Mouse (Mus musculus) stomach, postnatal 0 days (tissue): ENCODE measurements around the gene Timp3. TPM values are rescaled to one million over a fixed set of nuclear protein-coding genes. Genes with fewer than 3 reads are reported as not detected.
"Not testable (repeated sequence)": the region's sequence is repeated elsewhere in the genome, so short reads cannot be mapped to it uniquely, and the experiment has no call there.

ENCODE experiments used
- ATAC-seq: fragments of 200-750 bp; cut with Nextera tagmentation; 2 replicates; pipeline ENCODE4 v1.8.0; 2017; ENCODE audit not compliant: low FRiP score, low TSS enrichment
- DNase-seq: peaks from one replicate; pipeline ENCODE4 v3.0.0-alpha.2; 2016; ENCODE audit warnings: low spot score
- H3K27ac ChIP-seq: fragments of 300-500 bp; sonication (generic); replicated peaks from 2 replicates; pipeline ENCODE4 v1.5.1; 2014; ENCODE audit warnings: mild to moderate bottlenecking, control low read depth
- H3K27me3 ChIP-seq: fragments of 300-500 bp; sonication (generic); 2 replicates; pipeline ENCODE4 v1.6.1; 2014; ENCODE audit warnings: low read length; ENCODE audit not compliant: control insufficient read depth, insufficient read depth
- H3K36me3 ChIP-seq: fragments of 300-500 bp; sonication (generic); 2 replicates; pipeline ENCODE4 v1.6.1; 2014; ENCODE audit warnings: low read length, mixed read lengths; ENCODE audit not compliant: control insufficient read depth, insufficient read depth
- H3K4me1 ChIP-seq: fragments of 300-500 bp; sonication (generic); replicated peaks from 2 replicates; pipeline ENCODE4 v1.6.1; 2014; ENCODE audit warnings: antibody characterized with exemption; ENCODE audit not compliant: control insufficient read depth, insufficient read depth
- H3K4me2 ChIP-seq: fragments of 300-500 bp; sonication (generic); replicated peaks from 2 replicates; pipeline ENCODE4 v1.6.1; 2014; ENCODE audit warnings: low read depth, mild to moderate bottlenecking, control low read depth, moderate library complexity
- H3K4me3 ChIP-seq: fragments of 300-500 bp; sonication (generic); 2 replicates; pipeline ENCODE4 v1.5.1; 2014; ENCODE audit warnings: low read depth, low read length, control low read depth
- H3K9ac ChIP-seq: fragments of 300-500 bp; sonication (generic); 2 replicates; pipeline ENCODE4 v1.6.1; 2014; ENCODE audit warnings: mild to moderate bottlenecking, low read length, control low read depth, mixed read lengths
- H3K9me3 ChIP-seq: fragments of 300-500 bp; sonication (generic); 2 replicates; pipeline ENCODE4 v1.6.1; 2016; ENCODE audit warnings: low read length; ENCODE audit not compliant: control insufficient read depth
- CTCF ChIP-seq: IDR thresholded peaks from 2 replicates; pipeline ENCODE4 v1.5.1; 2016; ENCODE audit warnings: antibody characterized with exemption, low read depth, mild to moderate bottlenecking, moderate library complexity
- EP300 ChIP-seq: optimal IDR thresholded peaks from 2 replicates; pipeline ENCODE3; 2016; ENCODE audit warnings: antibody characterized with exemption
- WGBS: fragments of 180-500 bp; shearing (Covaris S2); extraction: QIAGEN DNeasy Blood & Tissue Kit; methylation state at CpG from one replicate; pipeline ENCODE4 v1.1.7; 2014; 5-methylcytosine and 5-hydroxymethylcytosine counted together
- polyA plus RNA-seq: library from polyadenylated mRNA; unstranded; fragments of >200 nt; fragmentation: Nextera tagmentation; extraction: Ambion mirVana; gene quantifications from 2 replicates; pipeline ENCODE4 v1.2.1, GENCODE M21; 2015

Timp3 gene
- polyA plus RNA-seq, 1 experiment from 2014 or later: 33.0 TPM

DNA sequence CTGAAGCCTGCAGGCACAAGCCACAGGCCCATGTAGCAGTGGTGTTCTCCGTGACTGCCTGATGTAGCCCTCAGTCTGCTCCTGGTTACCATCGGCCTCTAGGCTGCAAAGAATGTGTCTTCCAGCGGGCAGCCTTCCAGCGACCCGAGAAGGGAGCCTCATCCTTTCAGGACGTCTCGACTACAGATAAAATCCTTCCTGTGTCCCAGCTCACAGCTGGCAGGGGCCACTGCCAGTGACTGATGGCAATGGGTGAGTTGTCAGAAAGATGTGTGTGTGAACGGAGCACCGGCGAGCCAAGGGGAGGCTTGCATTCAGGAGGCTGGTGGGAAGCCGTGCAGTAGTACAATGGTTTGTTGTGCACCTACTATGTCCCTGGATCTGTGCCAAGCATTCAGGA is 75.7 kb downstream of the Timp3 start:
- H3K4me3 ChIP-seq: no peak overlapping the region
- no peaks in the 10 kb centered on the region for H3K9me3 ChIP-seq
- H3K27me3 ChIP-seq: no peaks in the 10 kb centered on the region
- 65% methylated on average over 11 of the region's 11 CpGs for WGBS
- TF ChIP-seq EP300 (no peak), CTCF (no peak)
- DNase-seq (no peak), ATAC-seq (no peak)
- H3K27ac ChIP-seq: no peak overlapping the region
- no peaks in the 10 kb centered on the region for H3K36me3 ChIP-seq
- no peaks in the 10 kb centered on the region for H3K4me1 ChIP-seq
- no peak overlapping the region for H3K9ac ChIP-seq
- no peak overlapping the region for H3K4me2 ChIP-seq

DNA sequence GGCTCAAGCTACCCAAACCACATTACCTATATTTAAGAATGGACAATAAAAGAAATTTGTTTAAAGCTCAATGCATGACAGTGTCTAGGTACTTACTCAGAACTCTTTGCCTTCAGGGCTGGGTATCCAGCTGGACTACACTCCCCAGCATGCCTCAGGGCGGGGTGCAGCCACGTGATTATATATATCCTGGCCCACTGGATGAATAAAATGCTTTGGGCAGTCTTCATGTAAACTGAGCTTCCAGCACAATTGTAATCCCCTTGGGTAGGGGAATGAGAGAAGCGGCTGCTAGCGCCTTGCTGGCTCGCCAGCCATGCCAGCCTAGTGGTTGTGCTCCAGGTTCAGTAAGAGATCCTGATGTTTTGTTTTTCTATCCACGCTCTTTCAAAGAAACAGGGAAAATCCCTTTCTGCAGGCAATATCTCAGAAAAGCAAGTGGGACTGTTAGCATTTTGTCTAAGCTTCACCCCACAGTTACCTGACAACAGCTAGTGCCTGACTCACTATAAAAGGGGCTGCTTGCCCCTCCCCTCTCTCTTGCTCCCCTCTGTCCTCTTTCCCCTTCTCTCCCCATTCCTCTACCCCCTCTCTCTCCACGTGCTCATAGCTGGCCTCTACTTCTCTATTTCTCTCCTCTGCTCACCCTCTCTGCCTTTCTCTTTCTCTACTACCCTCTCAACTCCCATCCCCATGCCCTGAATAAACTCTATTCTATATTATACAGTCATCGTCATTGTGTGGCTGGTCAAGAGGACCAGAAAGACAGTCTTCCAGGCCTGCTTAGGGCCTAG is 76.4 kb downstream of the Timp3 start:
- 57% methylated on average over 8 of the region's 8 CpGs for WGBS
- no peak for TF ChIP-seq EP300
- no peak for TF ChIP-seq CTCF
- H3K4me3 ChIP-seq: no peak overlapping the region

GRCm38 (mm10) chr10:86378803-86379202 is 78.6 kb downstream of the Timp3 start:
- not testable (repeated sequence) for ATAC-seq
- 71% methylated on average over 2 of the region's 2 CpGs for WGBS

More for the DNA sequence above, 76.4 kb downstream of the Timp3 start:
- no peaks in the 10 kb centered on the region for H3K9me3 ChIP-seq
- H3K27ac ChIP-seq: no peak overlapping the region
- DNase-seq (peak; percentile 34), ATAC-seq (peak; percentile 53; the same call in 1 of the 2 replicates)
- no peak overlapping the region for H3K9ac ChIP-seq
- H3K27me3 ChIP-seq: no peaks in the 10 kb centered on the region
- no peaks in the 10 kb centered on the region for H3K36me3 ChIP-seq
- H3K4me2 ChIP-seq: no peak overlapping the region
- no peaks in the 10 kb centered on the region for H3K4me1 ChIP-seq

DNA sequence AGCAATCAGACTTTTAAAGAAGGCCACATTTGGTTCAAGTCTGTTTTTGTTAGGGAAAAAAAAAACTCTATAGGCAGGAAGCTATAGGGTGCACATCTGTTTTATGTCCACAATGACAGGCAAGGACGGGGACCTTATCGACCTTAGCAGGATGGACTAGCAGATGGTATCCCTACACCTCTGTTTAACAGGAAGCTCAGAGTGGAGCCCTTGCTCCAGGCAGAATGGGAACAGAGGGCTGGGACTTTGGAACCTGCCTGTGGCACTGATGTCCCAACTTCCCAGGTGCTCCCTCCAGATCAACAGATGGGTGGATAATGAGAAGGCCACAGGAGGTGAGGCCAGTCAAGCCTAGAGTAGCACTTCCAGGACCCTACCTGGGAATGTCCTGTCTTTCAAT is 80.5 kb downstream of the Timp3 start:
- no peaks in the 10 kb centered on the region for H3K9me3 ChIP-seq
- no peak overlapping the region for H3K27ac ChIP-seq
- H3K9ac ChIP-seq: no peak overlapping the region
- no peak overlapping the region for H3K4me2 ChIP-seq
- no peak for ATAC-seq
- H3K4me1 ChIP-seq: no peaks in the 10 kb centered on the region
- no peak overlapping the region for H3K4me3 ChIP-seq
- DNase-seq: no peak
- 49% methylated on average over 2 of the region's 2 CpGs for WGBS
- no peaks in the 10 kb centered on the region for H3K27me3 ChIP-seq
- H3K36me3 ChIP-seq: no peaks in the 10 kb centered on the region
- TF ChIP-seq CTCF (no peak), EP300 (no peak)

More at GRCm38 (mm10) chr10:86378803-86379202, 78.6 kb downstream of the Timp3 start:
- H3K4me1 ChIP-seq, H3K4me2 ChIP-seq, H3K27me3 ChIP-seq, H3K36me3 ChIP-seq, H3K4me3 ChIP-seq, H3K9ac ChIP-seq, H3K9me3 ChIP-seq, H3K27ac ChIP-seq, DNase-seq: not testable (repeated sequence)

DNA sequence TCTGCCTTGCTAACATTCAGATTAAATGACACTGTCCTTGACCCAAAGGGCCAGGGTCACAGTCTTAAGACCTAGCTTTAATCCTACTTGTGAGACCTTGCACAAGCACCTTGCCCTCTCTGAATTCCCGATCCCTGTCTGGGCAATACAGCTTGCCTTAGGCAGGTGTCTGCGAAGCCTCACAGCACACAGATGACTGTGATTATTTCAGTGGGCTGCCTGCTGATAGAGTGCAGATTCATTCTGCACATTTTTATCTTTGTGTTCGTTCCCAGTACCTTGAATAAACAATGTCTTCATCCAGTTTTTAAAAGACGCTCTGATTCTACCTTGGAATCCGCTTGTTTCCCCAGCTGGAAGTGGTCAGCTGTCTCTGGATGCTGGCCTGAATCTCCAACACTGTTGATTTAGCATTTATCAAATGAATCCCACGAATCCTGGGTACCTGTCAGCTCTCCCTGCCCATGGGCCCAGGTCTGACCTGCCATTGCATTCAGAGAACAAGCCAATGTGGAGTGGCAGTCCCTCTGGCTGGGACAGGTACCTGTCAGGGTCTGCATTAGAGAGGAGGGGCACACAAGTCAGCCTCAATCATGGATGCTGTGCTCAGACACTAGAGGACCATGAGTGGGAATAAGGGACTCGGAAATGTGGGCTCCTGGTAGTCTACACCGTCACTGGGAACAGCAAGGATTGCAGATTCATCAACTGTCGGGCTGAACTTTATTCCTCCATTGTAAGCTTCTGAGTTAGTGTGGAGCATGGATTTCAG is 81.2 kb downstream of the Timp3 start:
- Histone ChIP-seq H3K27me3 (no peaks in the 10 kb centered on the region), H3K9me3 (no peaks in the 10 kb centered on the region), H3K27ac (no peak overlapping the region), H3K4me2 (no peak overlapping the region), H3K36me3 (no peaks in the 10 kb centered on the region), H3K4me3 (no peak overlapping the region), H3K9ac (no peak overlapping the region), H3K4me1 (no peaks in the 10 kb centered on the region)
- ATAC-seq: no peak
- 47% methylated on average over 9 of the region's 9 CpGs for WGBS
- TF ChIP-seq EP300: no peak
- TF ChIP-seq CTCF: no peak
- no peak for DNase-seq

- WGBS: 29% methylated on average over 2 of the region's 2 CpGs
- DNase-seq: no peak
- Histone ChIP-seq H3K9me3 (no peaks in the 10 kb centered on the region), H3K36me3 (no peaks in the 10 kb centered on the region), H3K27ac (no peak overlapping the region), H3K27me3 (no peaks in the 10 kb centered on the region), H3K4me3 (no peak overlapping the region), H3K9ac (no peak overlapping the region), H3K4me1 (no peaks in the 10 kb centered on the region), H3K4me2 (no peak overlapping the region)
- no peak for TF ChIP-seq EP300
- ATAC-seq: no peak
Observed at GRCm38 (mm10) chr10:86381922-86382260, 81.7 kb downstream of the Timp3 start.
